Mouse (Mus musculus) heart, embryonic 15.5 days (tissue): ENCODE measurements around the gene Odf2l. TPM values are rescaled to one million over a fixed set of nuclear protein-coding genes. Genes with fewer than 3 reads are reported as not detected.

Experiments
- ATAC-seq: fragments of 200-750 bp; cut with Nextera tagmentation; replicated peaks from 2 replicates; pipeline ENCODE4 v1.8.0; 2017; ENCODE audit warnings: low read depth, moderate TSS enrichment; ENCODE audit not compliant: insufficient number of reproducible peaks, insufficient read depth, low FRiP score
- H3K27ac ChIP-seq: fragments of 300-500 bp; sonication (generic); 2 replicates; pipeline ENCODE4 v1.5.1; 2015; ENCODE audit warnings: mild to moderate bottlenecking, inconsistent platforms
- H3K27me3 ChIP-seq: fragments of 300-500 bp; sonication (generic); 2 replicates; pipeline ENCODE4 v1.6.1; 2015; ENCODE audit warnings: inconsistent platforms
- H3K36me3 ChIP-seq: fragments of 300-500 bp; sonication (generic); 2 replicates; pipeline ENCODE4 v1.6.1; 2015; ENCODE audit warnings: mild to moderate bottlenecking, inconsistent platforms
- H3K4me1 ChIP-seq: fragments of 300-500 bp; sonication (generic); replicated peaks from 2 replicates; pipeline ENCODE4 v1.6.1; 2015; ENCODE audit warnings: inconsistent platforms
- H3K4me2 ChIP-seq: fragments of 300-500 bp; sonication (generic); 2 replicates; pipeline ENCODE4 v1.6.1; 2015; ENCODE audit warnings: inconsistent platforms, mild to moderate bottlenecking, moderate library complexity
- H3K4me3 ChIP-seq: fragments of 300-500 bp; sonication (generic); 2 replicates; pipeline ENCODE4 v1.5.1; 2015; ENCODE audit warnings: mild to moderate bottlenecking, inconsistent platforms
- H3K9ac ChIP-seq: fragments of 300-500 bp; sonication (generic); 2 replicates; pipeline ENCODE4 v1.6.1; 2015; ENCODE audit warnings: mild to moderate bottlenecking, inconsistent platforms
- H3K9me3 ChIP-seq: fragments of 300-500 bp; sonication (generic); replicated peaks from 2 replicates; pipeline ENCODE4 v1.6.1; 2016; ENCODE audit warnings: inconsistent platforms
- WGBS: fragments of 180-500 bp; shearing (Covaris S2); methylation state at CpG from one replicate; pipeline ENCODE4 v1.1.7; 2015; ENCODE audit warnings: mixed read lengths; 5-methylcytosine and 5-hydroxymethylcytosine counted together
- polyA plus RNA-seq: library from polyadenylated mRNA; unstranded; fragments of >200 nt; fragmentation: Nextera tagmentation; extraction: Ambion mirVana; gene quantifications from 2 replicates; pipeline ENCODE4 v1.2.1, GENCODE M21; 2015

Gene Odf2l
- 12.3 and 12.9 TPM in 2 replicates for polyA plus RNA-seq

GRCm38 (mm10) chr3:145118254-145119001, at the start of gene Odf2l:
TSS of gene Odf2l (plus strand) at chr3:145118588.
- Histone ChIP-seq H3K27ac (peak within 1 kb of the TSS; percentile 97), H3K4me1 (peaks cover 13% of the 10 kb centered on the region), H3K4me2 (peak within 1 kb of the TSS; percentile 80), H3K36me3 (no peaks in the 10 kb centered on the region), H3K4me3 (peak within 1 kb of the TSS; percentile 79), H3K9me3 (no peaks in the 10 kb centered on the region), H3K9ac (peak within 1 kb of the TSS; percentile 78), H3K27me3 (no peaks in the 10 kb centered on the region)
- ATAC-seq: peak; percentile 98
- under 1% methylated on average over 57 of the region's 57 CpGs for WGBS

GRCm38 (mm10) chr3:145068964-145069363, 49.4 kb upstream of the Odf2l start:
- WGBS: 69% methylated on average over 4 of the region's 4 CpGs
- Histone ChIP-seq H3K36me3 (no peaks in the 10 kb centered on the region), H3K9ac (no peak overlapping the region), H3K4me2 (no peak overlapping the region), H3K27ac (no peak overlapping the region), H3K9me3 (no peaks in the 10 kb centered on the region), H3K4me3 (no peak overlapping the region), H3K4me1 (no peaks in the 10 kb centered on the region), H3K27me3 (no peaks in the 10 kb centered on the region)
- no peak for ATAC-seq

- no peaks in the 10 kb centered on the region for H3K9me3 ChIP-seq
- no peak overlapping the region for H3K9ac ChIP-seq
- H3K4me3 ChIP-seq: no peak overlapping the region
- WGBS: 88% methylated on average over 3 of the region's 3 CpGs
- no peaks in the 10 kb centered on the region for H3K4me1 ChIP-seq
- H3K27me3 ChIP-seq: no peaks in the 10 kb centered on the region
- no peak for ATAC-seq
- H3K36me3 ChIP-seq: no peaks in the 10 kb centered on the region
- H3K27ac ChIP-seq: no peak overlapping the region
- H3K4me2 ChIP-seq: no peak overlapping the region
Observed at GRCm38 (mm10) chr3:145072339-145072738, 46.0 kb upstream of the Odf2l start.

- no peaks in the 10 kb centered on the region for H3K4me1 ChIP-seq
- H3K9ac ChIP-seq: no peak overlapping the region
- no peak overlapping the region for H3K4me2 ChIP-seq
- no peaks in the 10 kb centered on the region for H3K36me3 ChIP-seq
- no peaks in the 10 kb centered on the region for H3K27me3 ChIP-seq
- 76% methylated on average over 6 of the region's 6 CpGs for WGBS
- no peak overlapping the region for H3K4me3 ChIP-seq
- no peaks in the 10 kb centered on the region for H3K9me3 ChIP-seq
- ATAC-seq: no peak
- no peak overlapping the region for H3K27ac ChIP-seq
Observed at GRCm38 (mm10) chr3:145078405-145078804, 40.0 kb upstream of the Odf2l start.

GRCm38 (mm10) chr3:145080904-145081303, 37.5 kb upstream of the Odf2l start:
- H3K27ac ChIP-seq: no peak overlapping the region
- 74% methylated on average over 8 of the region's 8 CpGs for WGBS
- H3K9ac ChIP-seq: no peak overlapping the region
- ATAC-seq: no peak
- no peaks in the 10 kb centered on the region for H3K4me1 ChIP-seq
- H3K27me3 ChIP-seq: no peaks in the 10 kb centered on the region
- H3K4me3 ChIP-seq: no peak overlapping the region
- no peaks in the 10 kb centered on the region for H3K9me3 ChIP-seq
- no peak overlapping the region for H3K4me2 ChIP-seq
- no peaks in the 10 kb centered on the region for H3K36me3 ChIP-seq

GRCm38 (mm10) chr3:145083081-145083480, 35.3 kb upstream of the Odf2l start:
- no peak for ATAC-seq
- Histone ChIP-seq H3K27me3 (no peaks in the 10 kb centered on the region), H3K4me2 (no peak overlapping the region), H3K9ac (no peak overlapping the region), H3K36me3 (no peaks in the 10 kb centered on the region), H3K9me3 (no peaks in the 10 kb centered on the region), H3K4me3 (no peak overlapping the region), H3K4me1 (no peaks in the 10 kb centered on the region), H3K27ac (no peak overlapping the region)
- WGBS: 80% methylated on average over 1 of the region's 1 CpGs

GRCm38 (mm10) chr3:145086180-145086579, 32.2 kb upstream of the Odf2l start:
- H3K4me1 ChIP-seq: no peaks in the 10 kb centered on the region
- H3K9me3 ChIP-seq: no peaks in the 10 kb centered on the region
- WGBS: 88% methylated on average over 14 of the region's 14 CpGs
- H3K36me3 ChIP-seq: no peaks in the 10 kb centered on the region
- no peak overlapping the region for H3K9ac ChIP-seq
- H3K4me3 ChIP-seq: no peak overlapping the region
- no peak for ATAC-seq
- no peaks in the 10 kb centered on the region for H3K27me3 ChIP-seq
- no peak overlapping the region for H3K4me2 ChIP-seq
- no peak overlapping the region for H3K27ac ChIP-seq

- no peak overlapping the region for H3K4me2 ChIP-seq
- ATAC-seq: no peak
- no peak overlapping the region for H3K4me3 ChIP-seq
- H3K27ac ChIP-seq: no peak overlapping the region
- no peaks in the 10 kb centered on the region for H3K36me3 ChIP-seq
- WGBS: 60% methylated on average over 8 of the region's 8 CpGs
- H3K9me3 ChIP-seq: no peaks in the 10 kb centered on the region
- H3K27me3 ChIP-seq: no peaks in the 10 kb centered on the region
- no peaks in the 10 kb centered on the region for H3K4me1 ChIP-seq
- no peak overlapping the region for H3K9ac ChIP-seq
Observed at GRCm38 (mm10) chr3:145087857-145088598, 30.4 kb upstream of the Odf2l start.

GRCm38 (mm10) chr3:145099291-145099690, 19.1 kb upstream of the Odf2l start, which contains the start of gene Clca2:
TSS of gene Clca2 (minus strand) at chr3:145099443.
- H3K27me3 ChIP-seq: no peaks in the 10 kb centered on the region
- H3K4me2 ChIP-seq: no peak within 1 kb of the TSS
- H3K9me3 ChIP-seq: no peaks in the 10 kb centered on the region
- no peak within 1 kb of the TSS for H3K4me3 ChIP-seq
- H3K9ac ChIP-seq: no peak within 1 kb of the TSS
- no peak within 1 kb of the TSS for H3K27ac ChIP-seq
- 52% methylated on average over 6 of the region's 6 CpGs for WGBS
- no peak for ATAC-seq
- peaks cover 7% of the 10 kb centered on the region for H3K4me1 ChIP-seq
- no peaks in the 10 kb centered on the region for H3K36me3 ChIP-seq

GRCm38 (mm10) chr3:145101891-145102555, 16.4 kb upstream of the Odf2l start:
- Histone ChIP-seq H3K27ac (no peak overlapping the region), H3K9me3 (no peaks in the 10 kb centered on the region), H3K4me2 (no peak overlapping the region), H3K4me3 (no peak overlapping the region), H3K36me3 (no peaks in the 10 kb centered on the region), H3K27me3 (no peaks in the 10 kb centered on the region), H3K9ac (no peak overlapping the region), H3K4me1 (peaks cover 7% of the 10 kb centered on the region)
- ATAC-seq: peak; percentile 58; the same call in 1 of the 2 replicates
- WGBS: 75% methylated on average over 9 of the region's 9 CpGs

- no peak overlapping the region for H3K9ac ChIP-seq
- H3K27me3 ChIP-seq: no peaks in the 10 kb centered on the region
- WGBS: 54% methylated on average over 2 of the region's 2 CpGs
- no peaks in the 10 kb centered on the region for H3K36me3 ChIP-seq
- no peaks in the 10 kb centered on the region for H3K9me3 ChIP-seq
- H3K27ac ChIP-seq: no peak overlapping the region
- no peak overlapping the region for H3K4me3 ChIP-seq
- no peak for ATAC-seq
- H3K4me2 ChIP-seq: no peak overlapping the region
- H3K4me1 ChIP-seq: peaks cover 7% of the 10 kb centered on the region
Observed at GRCm38 (mm10) chr3:145103321-145103720, 15.1 kb upstream of the Odf2l start.
